Mouse (Mus musculus) lung, embryonic 15.5 days (tissue): ENCODE data around the gene Vmn1r39. TPM values are rescaled to one million over a fixed set of nuclear protein-coding genes. Genes with fewer than 3 reads are reported as not detected.
"Not testable (repeated sequence)": the region's sequence is repeated elsewhere in the genome, so short reads cannot be mapped to it uniquely, and the experiment has no call there.

Experiments used
- ATAC-seq: fragments of 200-750 bp; cut with Nextera tagmentation; 2 replicates; pipeline ENCODE4 v1.8.0; 2017; ENCODE audit warnings: moderate number of reproducible peaks, borderline replicate concordance; ENCODE audit not compliant: low FRiP score, low TSS enrichment; ENCODE audit errors: extremely low read depth
- H3K27ac ChIP-seq: fragments of 300-500 bp; sonication (generic); 2 replicates; pipeline ENCODE4 v1.5.1; 2015; ENCODE audit warnings: moderate library complexity, mild to moderate bottlenecking, inconsistent platforms
- H3K27me3 ChIP-seq: fragments of 300-500 bp; sonication (generic); 2 replicates; pipeline ENCODE4 v1.6.1; 2015; ENCODE audit warnings: inconsistent platforms
- H3K36me3 ChIP-seq: fragments of 300-500 bp; sonication (generic); 2 replicates; pipeline ENCODE4 v1.6.1; 2015; ENCODE audit warnings: inconsistent platforms
- H3K4me1 ChIP-seq: fragments of 300-500 bp; sonication (generic); 2 replicates; pipeline ENCODE4 v1.6.1; 2015; ENCODE audit warnings: inconsistent platforms
- H3K4me2 ChIP-seq: fragments of 300-500 bp; sonication (generic); 2 replicates; pipeline ENCODE4 v1.6.1; 2015; ENCODE audit warnings: inconsistent platforms, mild to moderate bottlenecking, moderate library complexity
- H3K4me3 ChIP-seq: fragments of 300-500 bp; sonication (generic); 2 replicates; pipeline ENCODE4 v1.5.1; 2015; ENCODE audit warnings: mild to moderate bottlenecking, inconsistent platforms
- H3K9ac ChIP-seq: fragments of 300-500 bp; sonication (generic); 2 replicates; pipeline ENCODE4 v1.6.1; 2015; ENCODE audit warnings: inconsistent platforms
- H3K9me3 ChIP-seq: fragments of 300-500 bp; sonication (generic); 2 replicates; pipeline ENCODE4 v1.6.1; 2016; ENCODE audit warnings: inconsistent platforms
- WGBS: fragments of 180-500 bp; shearing (Covaris S2); methylation state at CpG from one replicate; pipeline ENCODE4 v1.1.7; 2015; 5-methylcytosine and 5-hydroxymethylcytosine counted together
- polyA plus RNA-seq: library from polyadenylated mRNA; unstranded; fragments of >200 nt; fragmentation: Nextera tagmentation; extraction: Ambion mirVana; gene quantifications from 2 replicates; pipeline ENCODE4 v1.2.1, GENCODE M21; 2015

Gene Vmn1r39
- polyA plus RNA-seq = not detected in 2 replicates

- no peak within 1 kb of the TSS for H3K9ac ChIP-seq
- WGBS = 89% methylated on average over 2 of the region's 2 CpGs
- no peak within 1 kb of the TSS for H3K4me2 ChIP-seq
- no peaks in the 10 kb centered on the region for H3K4me1 ChIP-seq
- no peak within 1 kb of the TSS for H3K27ac ChIP-seq
- ATAC-seq = no peak
- no peaks in the 10 kb centered on the region for H3K9me3 ChIP-seq
- H3K36me3 ChIP-seq = no peaks in the 10 kb centered on the region
- no peaks in the 10 kb centered on the region for H3K27me3 ChIP-seq
- H3K4me3 ChIP-seq = no peak within 1 kb of the TSS
Observed at GRCm38 (mm10) chr6:66810509-66810908, at the start of gene Vmn1r39. Gene Vmn1r39 (minus strand): TSS chr6:66810609.

- Histone ChIP-seq H3K4me3 (no peak overlapping the region), H3K27ac (no peak overlapping the region), H3K9me3 (no peaks in the 10 kb centered on the region), H3K9ac (no peak overlapping the region), H3K4me2 (no peak overlapping the region), H3K27me3 (no peaks in the 10 kb centered on the region), H3K4me1 (no peaks in the 10 kb centered on the region), H3K36me3 (no peaks in the 10 kb centered on the region)
- no peak for ATAC-seq
Observed at GRCm38 (mm10) chr6:66859391-66859790, 49.0 kb upstream of the Vmn1r39 start.

- no peak overlapping the region for H3K4me2 ChIP-seq
- no peak overlapping the region for H3K4me3 ChIP-seq
- no peak overlapping the region for H3K9ac ChIP-seq
- whole genome bisulfite sequencing = 76% methylated on average over 1 of the region's 1 CpGs
- H3K4me1 ChIP-seq = no peaks in the 10 kb centered on the region
- H3K27ac ChIP-seq = no peak overlapping the region
- H3K9me3 ChIP-seq = no peaks in the 10 kb centered on the region
- H3K36me3 ChIP-seq = no peaks in the 10 kb centered on the region
- no peaks in the 10 kb centered on the region for H3K27me3 ChIP-seq
- no peak for ATAC-seq
Observed at GRCm38 (mm10) chr6:66858356-66858755, 47.9 kb upstream of the Vmn1r39 start.

- Histone ChIP-seq H3K9ac (no peak overlapping the region), H3K27ac (no peak overlapping the region), H3K27me3 (no peaks in the 10 kb centered on the region), H3K4me2 (no peak overlapping the region), H3K4me1 (no peaks in the 10 kb centered on the region), H3K36me3 (no peaks in the 10 kb centered on the region), H3K4me3 (no peak overlapping the region), H3K9me3 (no peaks in the 10 kb centered on the region)
- ATAC-seq = no peak
Observed at GRCm38 (mm10) chr6:66856236-66856635, 45.8 kb upstream of the Vmn1r39 start.

- WGBS = 10% methylated on average over 4 of the region's 4 CpGs
- no peak for ATAC-seq
- Histone ChIP-seq H3K27ac (no peak overlapping the region), H3K9ac (no peak overlapping the region), H3K36me3 (no peaks in the 10 kb centered on the region), H3K27me3 (no peaks in the 10 kb centered on the region), H3K4me2 (no peak overlapping the region), H3K4me3 (no peak overlapping the region), H3K9me3 (no peaks in the 10 kb centered on the region), H3K4me1 (no peaks in the 10 kb centered on the region)
Observed at GRCm38 (mm10) chr6:66848936-66849335, 38.5 kb upstream of the Vmn1r39 start.

GRCm38 (mm10) chr6:66840631-66841030 is 30.2 kb upstream of the Vmn1r39 start:
- not testable (repeated sequence) for H3K9ac ChIP-seq, H3K9me3 ChIP-seq, H3K4me1 ChIP-seq, H3K27me3 ChIP-seq, H3K4me2 ChIP-seq, H3K27ac ChIP-seq, H3K4me3 ChIP-seq, ATAC-seq, H3K36me3 ChIP-seq
- 10% methylated on average over 1 of the region's 1 CpGs for WGBS

GRCm38 (mm10) chr6:66836932-66837331 is 26.5 kb upstream of the Vmn1r39 start:
- H3K27me3 ChIP-seq = no peaks in the 10 kb centered on the region
- H3K9me3 ChIP-seq = no peaks in the 10 kb centered on the region
- H3K27ac ChIP-seq = no peak overlapping the region
- no peak overlapping the region for H3K4me3 ChIP-seq
- H3K4me2 ChIP-seq = no peak overlapping the region
- H3K36me3 ChIP-seq = no peaks in the 10 kb centered on the region
- no peaks in the 10 kb centered on the region for H3K4me1 ChIP-seq
- no peak overlapping the region for H3K9ac ChIP-seq
- ATAC-seq = no peak

- Histone ChIP-seq H3K36me3 (no peaks in the 10 kb centered on the region), H3K4me2 (no peak overlapping the region), H3K27ac (no peak overlapping the region), H3K9ac (no peak overlapping the region), H3K4me3 (no peak overlapping the region), H3K9me3 (no peaks in the 10 kb centered on the region), H3K27me3 (no peaks in the 10 kb centered on the region), H3K4me1 (no peaks in the 10 kb centered on the region)
- no peak for ATAC-seq
- WGBS = 86% methylated on average over 1 of the region's 1 CpGs
Observed at GRCm38 (mm10) chr6:66806311-66806710, 4.1 kb downstream of the Vmn1r39 start.

GRCm38 (mm10) chr6:66805713-66806112 is 4.7 kb downstream of the Vmn1r39 start:
- H3K9ac ChIP-seq = no peak overlapping the region
- no peaks in the 10 kb centered on the region for H3K9me3 ChIP-seq
- H3K4me1 ChIP-seq = no peaks in the 10 kb centered on the region
- no peak overlapping the region for H3K27ac ChIP-seq
- no peak overlapping the region for H3K4me2 ChIP-seq
- ATAC-seq = no peak
- H3K36me3 ChIP-seq = no peaks in the 10 kb centered on the region
- no peaks in the 10 kb centered on the region for H3K27me3 ChIP-seq
- WGBS = 81% methylated on average over 3 of the region's 3 CpGs
- no peak overlapping the region for H3K4me3 ChIP-seq

- H3K9ac ChIP-seq, H3K27ac ChIP-seq, H3K4me3 ChIP-seq, H3K36me3 ChIP-seq, H3K27me3 ChIP-seq, ATAC-seq, H3K4me1 ChIP-seq, H3K9me3 ChIP-seq, H3K4me2 ChIP-seq: not testable (repeated sequence)
Observed at GRCm38 (mm10) chr6:66782527-66782926, 27.9 kb downstream of the Vmn1r39 start, which contains the start of gene Vmn1r38. Gene Vmn1r38 (minus strand): TSS chr6:66782627.

Other genes with a start within 250 kb of the Vmn1r39 start
- not detected in 2 replicates for gene Vmn1r33, start 192.3 kb downstream of the Vmn1r39 start, polyA plus RNA-seq
- gene Vmn1r34, start 166.7 kb downstream of the Vmn1r39 start, polyA plus RNA-seq = not detected in 2 replicates
- not detected in 2 replicates for gene Vmn1r35, start 124.7 kb downstream of the Vmn1r39 start, polyA plus RNA-seq
- gene Vmn1r36, start 91.4 kb downstream of the Vmn1r39 start, polyA plus RNA-seq = not detected in 2 replicates
- not detected in 2 replicates for gene Vmn1r37, start 81.2 kb downstream of the Vmn1r39 start, polyA plus RNA-seq
- gene Vmn1r38, start 28.0 kb downstream of the Vmn1r39 start, polyA plus RNA-seq = not detected in 2 replicates
- gene Gng12, start 85.8 kb upstream of the Vmn1r39 start, polyA plus RNA-seq = 98.5 and 101 TPM in 2 replicates
- gene Gadd45a, start 226.8 kb upstream of the Vmn1r39 start, polyA plus RNA-seq = 16.6 and 18.9 TPM in 2 replicates